In the genomic region with DNA sequence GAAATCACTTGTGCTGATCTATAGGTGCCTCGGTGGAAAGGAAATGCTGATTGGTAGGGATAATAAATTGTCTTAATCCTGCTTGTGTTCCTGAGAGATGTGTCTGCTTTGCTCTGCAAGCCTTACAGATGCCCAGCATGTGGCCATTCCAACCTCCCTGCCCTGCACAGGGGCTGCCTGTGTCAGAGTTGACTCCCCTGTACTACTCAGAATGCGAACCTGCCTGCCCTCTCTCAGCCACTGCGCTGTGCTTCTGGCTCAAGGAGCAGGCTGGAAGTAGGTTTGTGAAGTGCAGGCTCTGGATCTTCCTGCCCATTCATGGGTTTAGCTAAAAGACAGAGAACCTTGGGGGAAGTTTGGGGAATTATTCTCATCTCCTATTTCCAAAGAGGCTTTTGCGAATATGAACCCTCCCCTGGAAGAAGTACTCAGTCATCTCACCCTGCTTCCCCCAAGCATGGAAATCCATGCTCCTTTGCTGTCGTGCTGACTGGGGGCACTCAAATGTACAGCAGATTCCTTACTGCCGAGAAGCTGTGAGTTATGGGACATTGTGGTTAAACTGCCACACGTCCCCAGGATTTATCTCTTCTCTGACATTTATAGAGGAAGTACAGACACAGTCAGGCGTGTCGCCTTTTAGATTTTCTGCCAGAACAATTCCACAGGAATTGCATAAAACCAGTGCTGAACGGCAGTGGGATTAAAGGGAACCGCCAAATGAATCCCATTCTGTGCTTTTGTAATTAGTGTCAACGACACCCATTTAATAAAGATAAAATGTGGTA, we compare ENCODE assay signal across 13 mouse cellular contexts.
DNase-seq lines count a peak whose midpoint lies in the region; ATAC-seq and TF ChIP-seq lines count a peak whose summit lies in the region.
"Had no signal": no experiment of that assay in that cellular context is flagged by ENCODE, and none has a peak within 500 bp of the region (broad histone marks: within the 10 kb centered on the region; RNA-seq: fewer than 3 reads in every experiment).

No protein-coding gene starts in this region.

- H3K4me2 ChIP-seq in liver, postnatal 0 days (ENCODE audit: low read depth, low read length) = no peak overlapping the region
- H3K4me2 ChIP-seq in liver, embryonic 12.5 days = no peak overlapping the region
- peak overlapping the region; percentile 7; the same call in 1 of the 2 replicates for H3K4me2 ChIP-seq in kidney, postnatal 0 days (ENCODE audit: low read length)
- H3K4me2 ChIP-seq in neural tube, embryonic 14.5 days (ENCODE audit: low read depth, low read length) = no peak overlapping the region
- H3K4me2 ChIP-seq: heart, embryonic 12.5 days; midbrain, embryonic 15.5 days had no signal

- no peak for ATAC-seq in liver, postnatal 0 days
- no peak for ATAC-seq in liver, embryonic 12.5 days
- peak; percentile 72 for ATAC-seq in kidney, postnatal 0 days (replicated peaks; ENCODE audit: low FRiP score, low read depth)
- peak; percentile 60 for ATAC-seq in neural tube, embryonic 14.5 days (ENCODE audit: low read depth)
- ATAC-seq: intestine, embryonic 16.5 days; midbrain, embryonic 15.5 days had no signal

- no peak overlapping the region for H3K4me3 ChIP-seq in liver, postnatal 0 days (ENCODE audit: low read depth, low read length)
- no peak overlapping the region for H3K4me3 ChIP-seq in liver, embryonic 12.5 days
- H3K4me3 ChIP-seq in kidney, postnatal 0 days (replicated peaks; ENCODE audit: low read depth, low read length) = no peak overlapping the region
- H3K4me3 ChIP-seq in neural tube, embryonic 14.5 days (ENCODE audit: low read depth, low read length) = no peak overlapping the region
- H3K4me3 ChIP-seq: heart, embryonic 12.5 days; midbrain, embryonic 15.5 days had no signal

- H3K27ac ChIP-seq in liver, postnatal 0 days (ENCODE audit: low read depth) = no peak overlapping the region
- H3K27ac ChIP-seq in liver, embryonic 12.5 days = no peak overlapping the region
- H3K27ac ChIP-seq in kidney, postnatal 0 days = peak overlapping the region; percentile 47; the same call in 1 of the 2 replicates
- H3K27ac ChIP-seq in neural tube, embryonic 14.5 days (ENCODE audit: low read depth, low read length) = peak overlapping the region; percentile 46; the same call in 1 of the 2 replicates
- H3K27ac ChIP-seq: midbrain, embryonic 15.5 days had no signal

- TF ChIP-seq EP300 in liver, postnatal 0 days (IDR thresholded peaks at IDR 0.05; ENCODE audit: low read depth) = 0 out of 2 replicates have a peak, but pooled peaks have one; percentile 7

- no peaks in the 10 kb centered on the region; the same call in 1 of the 2 replicates for H3K4me1 ChIP-seq in liver, postnatal 0 days (ENCODE audit: insufficient read depth)
- H3K4me1 ChIP-seq in liver, embryonic 12.5 days = no peaks in the 10 kb centered on the region
- 0 out of 2 replicates have a peak, but pooled peaks cover 10% of the 10 kb centered on the region for H3K4me1 ChIP-seq in kidney, postnatal 0 days (replicated peaks; ENCODE audit: insufficient read depth, low read length)
- peaks cover 29% of the 10 kb centered on the region for H3K4me1 ChIP-seq in neural tube, embryonic 14.5 days (ENCODE audit: control insufficient read depth, insufficient read depth, low read length)

- DNase-seq in adrenal gland, adult 2 months = peak; percentile 13
- no peak for DNase-seq in adrenal gland, postnatal 25 days
- no peak for DNase-seq in liver, postnatal 0 days
- peak; percentile 93 for DNase-seq in kidney, postnatal 0 days (ENCODE audit: low spot score)
- no peak for DNase-seq in urinary bladder, postnatal 10 days (ENCODE audit: low spot score)
- DNase-seq in cerebellum, adult 11-12 months = no peak
- DNase-seq: lung, adult 18-20 months; thymus, postnatal 25 days had no signal

- no peaks in the 10 kb centered on the region for H3K27me3 ChIP-seq in liver, postnatal 0 days (ENCODE audit: insufficient read depth, low read length)
- 0 out of 2 replicates have a peak, but pooled peaks cover 3% of the 10 kb centered on the region for H3K27me3 ChIP-seq in liver, embryonic 12.5 days (replicated peaks)
- H3K27me3 ChIP-seq in kidney, postnatal 0 days (ENCODE audit: insufficient read depth, low read length) = no peaks in the 10 kb centered on the region
- no peaks in the 10 kb centered on the region for H3K27me3 ChIP-seq in neural tube, embryonic 14.5 days (ENCODE audit: control insufficient read depth, insufficient read depth, low read length)
- H3K27me3 ChIP-seq: heart, embryonic 12.5 days; midbrain, embryonic 15.5 days had no signal

- 29% methylated on average over 12 of the region's 12 CpGs for WGBS in liver, postnatal 0 days (ENCODE audit: insufficient replicate concordance)
- 22% methylated on average over 12 of the region's 12 CpGs for whole genome bisulfite sequencing in liver, embryonic 12.5 days (ENCODE audit: insufficient replicate concordance)
- 4% methylated on average over 12 of the region's 12 CpGs for WGBS in kidney, postnatal 0 days
- WGBS in neural tube, embryonic 14.5 days = 11% methylated on average over 12 of the region's 12 CpGs

- no peak overlapping the region for H3K9ac ChIP-seq in liver, postnatal 0 days (replicated peaks)
- H3K9ac ChIP-seq in liver, embryonic 12.5 days = no peak overlapping the region
- no peak overlapping the region for H3K9ac ChIP-seq in kidney, postnatal 0 days (ENCODE audit: low read depth, low read length)
- peak overlapping the region; percentile 25; the same call in 1 of the 2 replicates for H3K9ac ChIP-seq in neural tube, embryonic 14.5 days (replicated peaks; ENCODE audit: low read depth, low read length)
- H3K9ac ChIP-seq: heart, embryonic 12.5 days; midbrain, embryonic 15.5 days had no signal

- H3K9me3 ChIP-seq in liver, postnatal 0 days (ENCODE audit: low read length) = no peaks in the 10 kb centered on the region
- H3K9me3 ChIP-seq in liver, embryonic 12.5 days (replicated peaks) = no peaks in the 10 kb centered on the region
- H3K9me3 ChIP-seq in kidney, postnatal 0 days (replicated peaks; ENCODE audit: low read length) = no peaks in the 10 kb centered on the region
- no peaks in the 10 kb centered on the region for H3K9me3 ChIP-seq in neural tube, embryonic 14.5 days (ENCODE audit: control insufficient read depth, low read length)
- H3K9me3 ChIP-seq: heart, embryonic 12.5 days; midbrain, embryonic 15.5 days had no signal

- TF ChIP-seq CTCF in liver, postnatal 0 days (IDR thresholded peaks at IDR 0.05; ENCODE audit: low read depth) = no peak
- TF ChIP-seq CTCF in kidney, postnatal 0 days (IDR thresholded peaks at IDR 0.05; ENCODE audit: low read depth) = no peak

- H3K36me3 ChIP-seq in liver, postnatal 0 days (replicated peaks; ENCODE audit: insufficient read depth, low read length) = no peaks in the 10 kb centered on the region
- no peaks in the 10 kb centered on the region for H3K36me3 ChIP-seq in liver, embryonic 12.5 days
- H3K36me3 ChIP-seq in kidney, postnatal 0 days (ENCODE audit: insufficient read depth, low read length) = no peaks in the 10 kb centered on the region
- H3K36me3 ChIP-seq in neural tube, embryonic 14.5 days (ENCODE audit: control insufficient read depth, insufficient read depth, low read length) = no peaks in the 10 kb centered on the region
- H3K36me3 ChIP-seq: heart, embryonic 12.5 days; midbrain, embryonic 15.5 days had no signal

Comparison
In these comparisons a context has a peak if more than half of its experiments do, and no peak if none do; other contexts are left out.
1. DNase-seq: peak in adrenal gland, adult 2 months (single experiment) and kidney, postnatal 0 days (single experiment); none in adrenal gland, postnatal 25 days (single experiment), liver, postnatal 0 days (single experiment), urinary bladder, postnatal 10 days (single experiment) and cerebellum, adult 11-12 months (single experiment).
2. ATAC-seq: peak in kidney, postnatal 0 days (single experiment) and neural tube, embryonic 14.5 days (single experiment); none in liver, postnatal 0 days (single experiment) and liver, embryonic 12.5 days (single experiment).
3. H3K27ac ChIP-seq: peak in kidney, postnatal 0 days (single experiment) and neural tube, embryonic 14.5 days (single experiment); none in liver, postnatal 0 days (single experiment) and liver, embryonic 12.5 days (single experiment).